Mouse (Mus musculus) stomach, postnatal 0 days (tissue): ENCODE measurements at regions not wholly inside any gene's neighbourhood (a gene's known extent, or its start where the extent isn't known, plus 50 kb on each side); places are given as distances from the start of the nearest gene placed in this dataset.

Source experiments
- CTCF ChIP-seq: IDR thresholded peaks from 2 replicates; pipeline ENCODE4 v1.5.1; 2016; ENCODE audit warnings: antibody characterized with exemption, low read depth, mild to moderate bottlenecking, moderate library complexity
- EP300 ChIP-seq: optimal IDR thresholded peaks from 2 replicates; pipeline ENCODE3; 2016; ENCODE audit warnings: antibody characterized with exemption

DNA sequence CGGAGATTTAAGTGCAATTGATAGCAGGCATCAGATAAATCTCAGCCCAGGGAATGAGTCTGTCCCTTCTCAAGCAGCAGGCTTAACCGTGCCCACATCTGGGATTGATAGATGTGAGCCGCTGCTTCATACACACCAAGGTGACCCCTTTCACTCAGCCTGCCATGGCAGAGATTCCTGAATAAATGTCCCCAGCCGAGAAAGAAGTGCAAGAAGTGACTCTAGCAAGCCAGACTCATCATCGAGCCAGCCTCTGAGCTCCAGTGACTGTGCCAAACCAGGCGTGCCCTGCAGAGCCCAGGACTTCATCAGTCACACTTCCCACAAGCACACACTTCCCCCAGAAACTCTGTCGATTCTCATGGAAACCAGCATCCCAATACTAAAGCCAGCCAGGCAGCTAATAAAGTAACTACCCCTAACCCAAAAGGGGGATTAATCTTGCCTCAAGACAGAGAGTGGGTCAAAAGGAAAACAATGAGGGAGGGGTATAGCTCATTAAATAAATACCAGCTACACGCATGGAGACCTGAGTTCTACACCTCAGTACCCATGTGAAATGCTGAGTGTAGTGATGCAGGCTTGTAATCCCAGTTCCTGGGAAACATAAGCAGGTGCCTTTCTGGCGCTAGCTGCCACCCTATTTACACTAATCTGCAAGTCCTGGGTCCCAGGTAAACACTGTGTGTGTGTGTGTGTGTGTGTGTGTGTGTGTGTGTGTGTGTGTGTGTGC lies 231.5 kb upstream of the Noct start:
- TF ChIP-seq CTCF, result no peak
- TF ChIP-seq EP300, result no peak
